Mouse (Mus musculus): ENCODE measurements around the gene Isoc2b.

DNA sequence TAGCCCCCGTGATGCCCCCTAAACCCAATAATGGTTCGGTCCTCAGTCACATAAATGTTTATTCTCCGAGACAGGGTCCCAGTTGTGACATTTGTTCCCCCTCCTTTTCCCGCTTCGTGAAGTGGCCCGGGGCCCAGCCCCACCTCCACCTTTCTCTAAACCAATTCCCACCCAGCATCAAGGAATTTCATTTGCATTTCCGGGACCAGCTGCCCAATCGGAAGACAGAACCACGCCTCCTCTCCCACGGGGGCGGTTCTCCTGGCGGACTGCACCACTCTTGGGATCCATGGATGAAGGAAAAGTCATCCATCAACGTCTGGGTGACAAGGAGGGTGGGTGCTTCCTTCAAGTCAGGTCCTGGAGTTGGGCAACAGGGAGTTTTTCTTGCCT lies 25.1 kb downstream of the Isoc2b start:
- TF ChIP-seq POLR2A (IDR thresholded peaks at IDR 0.05; ENCODE audit: insufficient read depth, low read depth, low read length) (no peak), CTCF (IDR thresholded peaks at IDR 0.05; ENCODE audit: insufficient read depth, low read depth, low read length) (no peak)

Data from olfactory bulb, adult 2 months (tissue).